Mouse (Mus musculus): ENCODE data around the gene Ampd2.

DNA sequence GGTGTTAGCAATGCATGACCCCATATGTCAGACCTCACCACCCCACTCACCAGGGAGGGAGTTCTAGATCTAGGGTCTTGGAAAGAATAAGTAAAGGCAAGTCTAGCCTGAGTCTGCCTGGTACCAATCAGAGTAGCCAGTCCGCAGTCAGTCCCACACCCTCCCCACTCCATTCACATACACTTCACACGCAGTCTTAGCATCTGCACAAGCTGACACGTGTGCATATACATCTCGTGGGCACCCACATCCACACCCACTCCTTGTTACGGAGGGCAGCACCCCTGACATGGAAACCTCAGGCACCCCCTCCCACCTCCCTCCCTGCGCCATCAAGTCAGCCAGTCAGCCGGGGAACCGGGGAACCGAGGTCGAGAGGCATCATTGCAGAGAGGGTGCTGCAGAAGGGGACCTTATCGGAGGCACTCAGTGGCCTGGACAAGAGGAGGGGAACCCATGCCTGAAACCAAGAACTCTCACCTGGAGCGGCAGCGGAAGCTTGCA is 1.6 kb downstream of the Ampd2 start:
- TF ChIP-seq POLR2A (IDR thresholded peaks at IDR 0.05; ENCODE audit: control insufficient read depth, extremely low read depth, insufficient read depth, low read length, poor library complexity) (no peak), CTCF (IDR thresholded peaks at IDR 0.05; ENCODE audit: borderline replicate concordance, control insufficient read depth, extremely low read depth, insufficient read depth, low read length, poor library complexity) (no peak)

Data from thymus, adult 2 months (tissue).